Mouse (Mus musculus) bone marrow macrophage, adult 2 months (primary cell): ENCODE data around the gene Muc2.

Experiments used
- CTCF ChIP-seq: IDR thresholded peaks from 2 replicates; pipeline ENCODE4 v1.5.1; 2012; ENCODE audit warnings: low read depth, mild to moderate bottlenecking, low read length, moderate library complexity
- POLR2A ChIP-seq: IDR thresholded peaks from 2 replicates; pipeline ENCODE4 v1.6.1; 2012; ENCODE audit warnings: mild to moderate bottlenecking, low read depth, low read length, borderline replicate concordance

DNA sequence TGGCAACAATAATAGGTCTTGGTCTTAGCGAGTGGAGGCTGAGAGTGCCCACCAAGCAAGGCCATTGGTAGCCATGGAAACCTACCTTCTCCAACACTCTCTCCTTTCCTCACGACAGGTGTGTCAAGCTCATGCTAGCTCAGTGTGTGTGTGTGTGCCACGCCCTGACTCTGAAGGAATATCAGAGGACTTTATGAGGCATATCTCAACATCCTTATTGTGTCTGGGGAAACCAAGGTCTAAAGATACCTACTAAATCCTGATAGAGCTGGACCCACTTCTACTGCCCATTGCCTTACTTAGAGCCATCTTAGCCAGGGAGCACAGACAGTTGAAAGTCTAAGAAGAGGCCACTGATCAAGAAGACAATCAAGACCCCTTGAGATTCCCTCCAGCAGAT is 80.4 kb downstream of the Muc2 start:
- TF ChIP-seq CTCF (no peak), POLR2A (no peak)
